In genomic region chr8:94036541-94036940, GRCm38 (mm10) we compare ENCODE assay signal across 8 mouse cellular contexts. TPM values are rescaled to one million over a fixed set of nuclear protein-coding genes. Genes with fewer than 3 reads are reported as not detected.
DNase-seq lines count a peak whose midpoint lies in the region; ATAC-seq lines count a peak whose summit lies in the region.
"Not testable (repeated sequence)": the region's sequence is repeated elsewhere in the genome, so short reads cannot be mapped to it uniquely, and the experiment has no call there.

No protein-coding gene starts in this region.

- WGBS in hindbrain, embryonic 12.5 days, result under 1% methylated on average over 27 of the region's 32 CpGs

- peak overlapping the region; percentile 86 for H3K4me2 ChIP-seq in hindbrain, embryonic 12.5 days (replicated peaks)

- H3K9me3 ChIP-seq in hindbrain, embryonic 12.5 days (replicated peaks), result not testable (repeated sequence)

- peaks cover 24% of the 10 kb centered on the region for H3K4me1 ChIP-seq in hindbrain, embryonic 12.5 days

- peak; percentile 95 for ATAC-seq in hindbrain, embryonic 12.5 days (ENCODE audit: low FRiP score)

- peak overlapping the region; percentile 69 for H3K4me3 ChIP-seq in hindbrain, embryonic 12.5 days

- not testable (repeated sequence) for H3K27me3 ChIP-seq in hindbrain, embryonic 12.5 days

- peak; percentile 61 for DNase-seq in MEL-GATA-1-ER (ENCODE audit: extremely low read depth, low read depth)
- DNase-seq in cerebellum, adult 8-10 months, result peak; percentile 57
- peak; percentile 59 for DNase-seq in forelimb bud, embryonic 11.5 days (ENCODE audit: low read depth, low spot score)
- peak; percentile 49 for DNase-seq in left cerebral cortex, adult 11 months (ENCODE audit: low spot score)
- peak; percentile 30 for DNase-seq in lung, postnatal 25 days (ENCODE audit: low spot score)
- peak; percentile 75 for DNase-seq in retina, embryonic 14.5 days (ENCODE audit: low spot score)
- DNase-seq in thymus, postnatal 25 days, result peak; percentile 66

- H3K9ac ChIP-seq in hindbrain, embryonic 12.5 days, result peak overlapping the region; percentile 68

- H3K36me3 ChIP-seq in hindbrain, embryonic 12.5 days, result not testable (repeated sequence)

- H3K27ac ChIP-seq in hindbrain, embryonic 12.5 days, result peak overlapping the region; percentile 76

RNA-seq across cellular contexts. Expression of gene Nudt21, which starts 0.3 kb away (rescaled TPM):
- polyA plus RNA-seq in hindbrain, embryonic 12.5 days (2016; fragmentation: Nextera tagmentation; extraction: Ambion mirVana), result 127 and 132 TPM in 2 replicates

RNA-seq across cellular contexts. Expression of gene Ogfod1, which starts 0.5 kb away (rescaled TPM):
- polyA plus RNA-seq in hindbrain, embryonic 12.5 days (2016; fragmentation: Nextera tagmentation; extraction: Ambion mirVana), result 14.6 and 17.7 TPM in 2 replicates

RNA-seq across cellular contexts. Expression of gene Amfr, which starts 23.9 kb away (rescaled TPM):
- 77.4 and 79.4 TPM in 2 replicates for polyA plus RNA-seq in hindbrain, embryonic 12.5 days (2016; fragmentation: Nextera tagmentation; extraction: Ambion mirVana)

Comparison
In these comparisons a context has a peak if more than half of its experiments do, and no peak if none do; other contexts are left out.
1. Peak in every context shown above with its lines: DNase-seq, ATAC-seq, H3K4me3 ChIP-seq and H3K27ac ChIP-seq.